Mouse (Mus musculus) layer of hippocampus, adult 9-10 months (tissue): ENCODE measurements around the gene Asb7.

Experiments
- DNase-seq: peaks from one replicate; pipeline ENCODE4 v3.0.0; 2022; ENCODE audit warnings: low spot score

Asb7 gene

GRCm38 (mm10) chr7:66653596-66653995 is 35.8 kb downstream of the Asb7 start:
- DNase-seq, result no peak

GRCm38 (mm10) chr7:66652216-66652615 is 37.2 kb downstream of the Asb7 start:
- no peak for DNase-seq

- no peak for DNase-seq
Measured at GRCm38 (mm10) chr7:66650883-66651282, 38.5 kb downstream of the Asb7 start.

- no peak for DNase-seq
Measured at GRCm38 (mm10) chr7:66649181-66649580, 40.2 kb downstream of the Asb7 start.

- no peak for DNase-seq
Measured at GRCm38 (mm10) chr7:66645736-66646135, 43.7 kb downstream of the Asb7 start.

GRCm38 (mm10) chr7:66633351-66633750 is 56.0 kb downstream of the Asb7 start:
- DNase-seq, result no peak

- no peak for DNase-seq
Measured at GRCm38 (mm10) chr7:66630154-66630800, 59.1 kb downstream of the Asb7 start.

GRCm38 (mm10) chr7:66629419-66629818 is 60.0 kb downstream of the Asb7 start:
- no peak for DNase-seq

- DNase-seq, result no peak
Measured at GRCm38 (mm10) chr7:66623436-66623835, 66.0 kb downstream of the Asb7 start.

GRCm38 (mm10) chr7:66601846-66602245 is 87.5 kb downstream of the Asb7 start:
- no peak for DNase-seq

GRCm38 (mm10) chr7:66600622-66601610 is 88.5 kb downstream of the Asb7 start:
- DNase-seq, result no peak

- DNase-seq, result no peak
Measured at GRCm38 (mm10) chr7:66600126-66600525, 89.3 kb downstream of the Asb7 start.

- DNase-seq, result no peak
Measured at GRCm38 (mm10) chr7:66597900-66598299, 91.5 kb downstream of the Asb7 start.
